Mouse (Mus musculus): ENCODE measurements around the gene Ppp2r5d. TPM values are rescaled to one million over a fixed set of nuclear protein-coding genes. Genes with fewer than 3 reads are reported as not detected.

Gene Ppp2r5d
- polyA plus RNA-seq, 1 experiment from 2014 or later = 102 TPM

GRCm38 (mm10) chr17:46674530-46675283, 30.2 kb downstream of the Ppp2r5d start:
- peaks cover 45% of the 10 kb centered on the region for H3K36me3 ChIP-seq
- 24% methylated on average over 15 of the region's 15 CpGs for WGBS

GRCm38 (mm10) chr17:46673850-46674529, 30.9 kb downstream of the Ppp2r5d start, which contains the start of gene Rrp36:
Rrp36 (minus strand) TSS chr17:46674352.
- H3K4me3 ChIP-seq = peak within 1 kb of the TSS; percentile 76
- peak; percentile 94 for ATAC-seq (ENCODE audit: borderline replicate concordance, extremely low read depth, low FRiP score, low TSS enrichment)
- H3K4me2 ChIP-seq = peak within 1 kb of the TSS; percentile 76
- H3K9ac ChIP-seq = peak within 1 kb of the TSS; percentile 75
- peaks cover 52% of the 10 kb centered on the region for H3K36me3 ChIP-seq
- WGBS = under 1% methylated on average over 43 of the region's 43 CpGs
- H3K27me3 ChIP-seq = no peaks in the 10 kb centered on the region
- peak within 1 kb of the TSS; percentile 79 for H3K27ac ChIP-seq
- no peaks in the 10 kb centered on the region for H3K9me3 ChIP-seq
- peaks cover 32% of the 10 kb centered on the region for H3K4me1 ChIP-seq

More at GRCm38 (mm10) chr17:46674530-46675283, 30.2 kb downstream of the Ppp2r5d start:
- peak; percentile 15; the same call in 1 of the 2 replicates for ATAC-seq (ENCODE audit: borderline replicate concordance, extremely low read depth, low FRiP score, low TSS enrichment)
- Histone ChIP-seq H3K27me3 (no peaks in the 10 kb centered on the region), H3K27ac (peak overlapping the region; percentile 79), H3K4me3 (peak overlapping the region; percentile 76), H3K9ac (peak overlapping the region; percentile 75), H3K4me2 (peak overlapping the region; percentile 76), H3K4me1 (peaks cover 39% of the 10 kb centered on the region), H3K9me3 (no peaks in the 10 kb centered on the region)

GRCm38 (mm10) chr17:46669911-46670310, 35.0 kb downstream of the Ppp2r5d start:
- H3K27ac ChIP-seq = no peak overlapping the region
- peaks cover 17% of the 10 kb centered on the region for H3K4me1 ChIP-seq
- H3K9me3 ChIP-seq = no peaks in the 10 kb centered on the region
- 95% methylated on average over 10 of the region's 10 CpGs for WGBS
- no peak overlapping the region for H3K4me2 ChIP-seq
- no peak for ATAC-seq (ENCODE audit: borderline replicate concordance, extremely low read depth, low FRiP score, low TSS enrichment)
- no peak overlapping the region for H3K9ac ChIP-seq
- peaks cover 35% of the 10 kb centered on the region for H3K36me3 ChIP-seq
- H3K4me3 ChIP-seq = no peak overlapping the region
- H3K27me3 ChIP-seq = no peaks in the 10 kb centered on the region

- Histone ChIP-seq H3K4me2 (no peak overlapping the region), H3K27ac (no peak overlapping the region), H3K36me3 (peaks cover 56% of the 10 kb centered on the region), H3K9ac (no peak overlapping the region), H3K27me3 (no peaks in the 10 kb centered on the region), H3K4me1 (0 out of 2 replicates have a peak, but pooled peaks cover under 1% of the 10 kb centered on the region), H3K4me3 (no peak overlapping the region), H3K9me3 (no peaks in the 10 kb centered on the region)
- WGBS = 87% methylated on average over 16 of the region's 16 CpGs
- no peak for ATAC-seq (ENCODE audit: borderline replicate concordance, extremely low read depth, low FRiP score, low TSS enrichment)
Observed at GRCm38 (mm10) chr17:46667712-46668111, 37.2 kb downstream of the Ppp2r5d start.

- H3K4me3 ChIP-seq = no peak overlapping the region
- no peak overlapping the region for H3K9ac ChIP-seq
- H3K4me1 ChIP-seq = no peaks in the 10 kb centered on the region
- 86% methylated on average over 5 of the region's 5 CpGs for WGBS
- no peaks in the 10 kb centered on the region for H3K27me3 ChIP-seq
- H3K27ac ChIP-seq = no peak overlapping the region
- no peak overlapping the region for H3K4me2 ChIP-seq
- ATAC-seq (ENCODE audit: borderline replicate concordance, extremely low read depth, low FRiP score, low TSS enrichment) = no peak
- H3K9me3 ChIP-seq = no peaks in the 10 kb centered on the region
- H3K36me3 ChIP-seq = peaks cover 78% of the 10 kb centered on the region
Observed at GRCm38 (mm10) chr17:46662730-46663129, 42.2 kb downstream of the Ppp2r5d start.

GRCm38 (mm10) chr17:46661981-46662380, 42.9 kb downstream of the Ppp2r5d start:
- H3K27ac ChIP-seq = no peak overlapping the region
- H3K4me2 ChIP-seq = no peak overlapping the region
- H3K4me1 ChIP-seq = no peaks in the 10 kb centered on the region
- H3K36me3 ChIP-seq = peaks cover 81% of the 10 kb centered on the region
- ATAC-seq (ENCODE audit: borderline replicate concordance, extremely low read depth, low FRiP score, low TSS enrichment) = no peak
- H3K27me3 ChIP-seq = no peaks in the 10 kb centered on the region
- H3K9me3 ChIP-seq = no peaks in the 10 kb centered on the region
- no peak overlapping the region for H3K4me3 ChIP-seq
- no peak overlapping the region for H3K9ac ChIP-seq
- 85% methylated on average over 12 of the region's 12 CpGs for WGBS

- no peak overlapping the region for H3K27ac ChIP-seq
- peaks cover 82% of the 10 kb centered on the region for H3K36me3 ChIP-seq
- no peak for ATAC-seq (ENCODE audit: borderline replicate concordance, extremely low read depth, low FRiP score, low TSS enrichment)
- no peak overlapping the region for H3K4me3 ChIP-seq
- H3K27me3 ChIP-seq = no peaks in the 10 kb centered on the region
- H3K4me2 ChIP-seq = no peak overlapping the region
- H3K4me1 ChIP-seq = no peaks in the 10 kb centered on the region
- WGBS = 88% methylated on average over 9 of the region's 9 CpGs
- H3K9me3 ChIP-seq = no peaks in the 10 kb centered on the region
- H3K9ac ChIP-seq = no peak overlapping the region
Observed at GRCm38 (mm10) chr17:46661351-46661750, 43.6 kb downstream of the Ppp2r5d start.

- Histone ChIP-seq H3K27ac (no peak overlapping the region), H3K9ac (no peak overlapping the region), H3K4me2 (no peak overlapping the region), H3K9me3 (no peaks in the 10 kb centered on the region), H3K27me3 (no peaks in the 10 kb centered on the region), H3K4me1 (peaks cover 21% of the 10 kb centered on the region), H3K4me3 (no peak overlapping the region), H3K36me3 (peaks cover 74% of the 10 kb centered on the region)
- no peak for ATAC-seq (ENCODE audit: borderline replicate concordance, extremely low read depth, low FRiP score, low TSS enrichment)
- WGBS = 62% methylated on average over 6 of the region's 6 CpGs
Observed at GRCm38 (mm10) chr17:46656054-46656453, 48.9 kb downstream of the Ppp2r5d start.

GRCm38 (mm10) chr17:46651755-46652547, 53.0 kb downstream of the Ppp2r5d start:
- peak overlapping the region; percentile 96; the same call in 1 of the 2 replicates for H3K27ac ChIP-seq
- peaks cover 35% of the 10 kb centered on the region for H3K4me1 ChIP-seq

GRCm38 (mm10) chr17:46651292-46651691, 53.6 kb downstream of the Ppp2r5d start:
- H3K4me1 ChIP-seq = peaks cover 41% of the 10 kb centered on the region

More at GRCm38 (mm10) chr17:46651755-46652547, 53.0 kb downstream of the Ppp2r5d start:
- peaks cover 48% of the 10 kb centered on the region for H3K36me3 ChIP-seq
- 62% methylated on average over 20 of the region's 20 CpGs for WGBS
- H3K4me2 ChIP-seq = peak overlapping the region; percentile 87
- no peaks in the 10 kb centered on the region for H3K27me3 ChIP-seq
- no peak for ATAC-seq (ENCODE audit: borderline replicate concordance, extremely low read depth, low FRiP score, low TSS enrichment)
- no peaks in the 10 kb centered on the region for H3K9me3 ChIP-seq
- peak overlapping the region; percentile 70 for H3K4me3 ChIP-seq
- H3K9ac ChIP-seq = peak overlapping the region; percentile 84

GRCm38 (mm10) chr17:46650232-46651031, 54.5 kb downstream of the Ppp2r5d start, which contains the start of gene Cul7:
Cul7 (plus strand) TSS chr17:46650337.
- Histone ChIP-seq H3K9me3 (no peaks in the 10 kb centered on the region), H3K27ac (peak within 1 kb of the TSS; percentile 96), H3K36me3 (peaks cover 40% of the 10 kb centered on the region), H3K27me3 (no peaks in the 10 kb centered on the region), H3K4me1 (peaks cover 41% of the 10 kb centered on the region), H3K4me3 (peak within 1 kb of the TSS; percentile 70), H3K4me2 (peak within 1 kb of the TSS; percentile 87), H3K9ac (peak within 1 kb of the TSS; percentile 84)
- ATAC-seq (ENCODE audit: borderline replicate concordance, extremely low read depth, low FRiP score, low TSS enrichment) = peak; percentile 94
- WGBS = under 1% methylated on average over 58 of the region's 58 CpGs

More at GRCm38 (mm10) chr17:46651292-46651691, 53.6 kb downstream of the Ppp2r5d start:
- H3K4me2 ChIP-seq = peak overlapping the region; percentile 87
- no peaks in the 10 kb centered on the region for H3K27me3 ChIP-seq
- peak overlapping the region; percentile 70 for H3K4me3 ChIP-seq
- peaks cover 47% of the 10 kb centered on the region for H3K36me3 ChIP-seq
- no peaks in the 10 kb centered on the region for H3K9me3 ChIP-seq
- H3K27ac ChIP-seq = peak overlapping the region; percentile 96
- no peak for ATAC-seq (ENCODE audit: borderline replicate concordance, extremely low read depth, low FRiP score, low TSS enrichment)
- peak overlapping the region; percentile 84 for H3K9ac ChIP-seq
- WGBS = 66% methylated on average over 17 of the region's 17 CpGs

All from lung, embryonic 15.5 days (tissue).